In genomic region chr10:75314190-75314980, GRCm38 (mm10) we compare ENCODE assay signal across 12 mouse cellular contexts. TPM values are rescaled to one million over a fixed set of nuclear protein-coding genes. Genes with fewer than 3 reads are reported as not detected.
DNase-seq lines count a peak whose midpoint lies in the region; ATAC-seq and TF ChIP-seq lines count a peak whose summit lies in the region.
"Had no signal": no experiment of that assay in that cellular context is flagged by ENCODE, and none has a peak within 500 bp of the region (broad histone marks: within the 10 kb centered on the region; RNA-seq: fewer than 3 reads in every experiment).

No protein-coding gene starts in this region.

- TF ChIP-seq CTCF in intestine, postnatal 0 days (IDR thresholded peaks at IDR 0.05; ENCODE audit: low read depth): no peak

- H3K4me1 ChIP-seq in intestine, embryonic 15.5 days (replicated peaks): peaks cover 12% of the 10 kb centered on the region
- 0 out of 2 replicates have a peak, but pooled peaks cover 2% of the 10 kb centered on the region for H3K4me1 ChIP-seq in intestine, postnatal 0 days (replicated peaks; ENCODE audit: control insufficient read depth, insufficient read depth, low read length)
- H3K4me1 ChIP-seq in brown adipose tissue, adult 24 weeks (ENCODE audit: control insufficient read depth, insufficient read depth, insufficient read length, low read length): peaks cover 16% of the 10 kb centered on the region
- peaks cover 25% of the 10 kb centered on the region for H3K4me1 ChIP-seq in heart, embryonic 16.5 days (ENCODE audit: control insufficient read depth, insufficient read depth, low read length)
- H3K4me1 ChIP-seq in hindbrain, embryonic 13.5 days (replicated peaks): peaks cover 16% of the 10 kb centered on the region
- peaks cover 14% of the 10 kb centered on the region for H3K4me1 ChIP-seq in midbrain, embryonic 15.5 days

- peaks cover 15% of the 10 kb centered on the region for H3K27me3 ChIP-seq in intestine, embryonic 15.5 days (replicated peaks)
- peaks cover 17% of the 10 kb centered on the region for H3K27me3 ChIP-seq in intestine, postnatal 0 days (replicated peaks; ENCODE audit: control insufficient read depth, insufficient read depth, low read length)
- peaks cover 4% of the 10 kb centered on the region; the same call in 1 of the 2 replicates for H3K27me3 ChIP-seq in heart, embryonic 16.5 days (ENCODE audit: control insufficient read depth, insufficient read depth, low read length)
- H3K27me3 ChIP-seq in hindbrain, embryonic 13.5 days: peaks cover 39% of the 10 kb centered on the region
- H3K27me3 ChIP-seq in midbrain, embryonic 15.5 days (replicated peaks): peaks cover 24% of the 10 kb centered on the region
- H3K27me3 ChIP-seq: CH12.LX had no signal

- 52% methylated on average over 6 of the region's 6 CpGs for WGBS in intestine, embryonic 15.5 days
- WGBS in intestine, postnatal 0 days: 60% methylated on average over 6 of the region's 6 CpGs
- WGBS in heart, embryonic 16.5 days: 61% methylated on average over 6 of the region's 6 CpGs
- WGBS in hindbrain, embryonic 13.5 days: 80% methylated on average over 6 of the region's 6 CpGs
- 73% methylated on average over 6 of the region's 6 CpGs for WGBS in midbrain, embryonic 15.5 days

- 0 out of 2 replicates have a peak, but pooled peaks have one; percentile 18 for ATAC-seq in intestine, embryonic 15.5 days
- ATAC-seq in intestine, postnatal 0 days: no peak
- ATAC-seq in heart, embryonic 16.5 days (replicated peaks; ENCODE audit: extremely low read depth, insufficient read depth, low FRiP score): peak; percentile 19; the same call in 1 of the 2 replicates
- ATAC-seq in hindbrain, embryonic 13.5 days (ENCODE audit: low FRiP score): no peak
- no peak for ATAC-seq in midbrain, embryonic 15.5 days (replicated peaks)
- ATAC-seq: forebrain, postnatal 0 days had no signal

- peaks cover 14% of the 10 kb centered on the region for H3K36me3 ChIP-seq in intestine, embryonic 15.5 days
- peaks cover 30% of the 10 kb centered on the region for H3K36me3 ChIP-seq in intestine, postnatal 0 days (ENCODE audit: control insufficient read depth, insufficient read depth)
- peaks cover 16% of the 10 kb centered on the region for H3K36me3 ChIP-seq in heart, embryonic 16.5 days (ENCODE audit: control insufficient read depth, insufficient read depth)
- H3K36me3 ChIP-seq in hindbrain, embryonic 13.5 days: peaks cover 39% of the 10 kb centered on the region
- H3K36me3 ChIP-seq in midbrain, embryonic 15.5 days (replicated peaks): peaks cover 20% of the 10 kb centered on the region; the same call in 1 of the 2 replicates

- H3K9me3 ChIP-seq in intestine, embryonic 15.5 days: no peaks in the 10 kb centered on the region
- H3K9me3 ChIP-seq in intestine, postnatal 0 days (ENCODE audit: control insufficient read depth): no peaks in the 10 kb centered on the region
- H3K9me3 ChIP-seq in heart, embryonic 16.5 days (replicated peaks; ENCODE audit: control insufficient read depth, low read length): no peaks in the 10 kb centered on the region
- no peaks in the 10 kb centered on the region for H3K9me3 ChIP-seq in hindbrain, embryonic 13.5 days
- no peaks in the 10 kb centered on the region for H3K9me3 ChIP-seq in midbrain, embryonic 15.5 days
- H3K9me3 ChIP-seq: limb, embryonic 12.5 days had no signal

- peak; percentile 67 for DNase-seq in kidney, postnatal 14 days
- DNase-seq in cerebellum, postnatal 25 days: no peak
- DNase-seq: forebrain, postnatal 0 days; thymus, postnatal 14 days had no signal

- 0 out of 2 replicates have a peak overlapping the region, but pooled peaks have one; percentile 13 for H3K27ac ChIP-seq in intestine, embryonic 15.5 days
- H3K27ac ChIP-seq in intestine, postnatal 0 days (ENCODE audit: low read depth, low read length): no peak overlapping the region
- peak overlapping the region; percentile 100 for H3K27ac ChIP-seq in brown adipose tissue, adult 24 weeks (replicated peaks; ENCODE audit: low read depth, low read length)
- H3K27ac ChIP-seq in heart, embryonic 16.5 days (ENCODE audit: low read length): peak overlapping the region; percentile 42
- no peak overlapping the region for H3K27ac ChIP-seq in hindbrain, embryonic 13.5 days
- H3K27ac ChIP-seq in midbrain, embryonic 15.5 days: no peak overlapping the region
- H3K27ac ChIP-seq: limb, embryonic 12.5 days had no signal

- no peak overlapping the region for H3K4me2 ChIP-seq in intestine, embryonic 15.5 days (replicated peaks)
- no peak overlapping the region for H3K4me2 ChIP-seq in intestine, postnatal 0 days (replicated peaks; ENCODE audit: low read depth)
- H3K4me2 ChIP-seq in heart, embryonic 16.5 days (ENCODE audit: low read depth, low read length): no peak overlapping the region
- H3K4me2 ChIP-seq in hindbrain, embryonic 13.5 days: no peak overlapping the region
- no peak overlapping the region for H3K4me2 ChIP-seq in midbrain, embryonic 15.5 days
- H3K4me2 ChIP-seq: limb, embryonic 12.5 days had no signal

- H3K9ac ChIP-seq in intestine, embryonic 15.5 days: no peak overlapping the region
- H3K9ac ChIP-seq in intestine, postnatal 0 days (ENCODE audit: low read depth, low read length): no peak overlapping the region
- H3K9ac ChIP-seq in heart, embryonic 16.5 days (ENCODE audit: low read length): no peak overlapping the region
- H3K9ac ChIP-seq in hindbrain, embryonic 13.5 days: no peak overlapping the region
- no peak overlapping the region for H3K9ac ChIP-seq in midbrain, embryonic 15.5 days
- H3K9ac ChIP-seq: forebrain, postnatal 0 days; limb, embryonic 12.5 days had no signal

- H3K4me3 ChIP-seq in intestine, embryonic 15.5 days (replicated peaks): no peak overlapping the region
- no peak overlapping the region for H3K4me3 ChIP-seq in intestine, postnatal 0 days (ENCODE audit: low read depth, low read length)
- no peak overlapping the region for H3K4me3 ChIP-seq in brown adipose tissue, adult 24 weeks (ENCODE audit: insufficient read depth, low read depth, low read length)
- no peak overlapping the region for H3K4me3 ChIP-seq in heart, embryonic 16.5 days (ENCODE audit: low read length)
- H3K4me3 ChIP-seq in hindbrain, embryonic 13.5 days: no peak overlapping the region
- no peak overlapping the region for H3K4me3 ChIP-seq in midbrain, embryonic 15.5 days
- H3K4me3 ChIP-seq: limb, embryonic 12.5 days had no signal

RNA-seq across cellular contexts. Expression of gene Adora2a, which starts 2.3 kb away (rescaled TPM):
- 2.5 and 3.2 TPM in 2 replicates for polyA plus RNA-seq in intestine, embryonic 15.5 days (2015; fragmentation: Nextera tagmentation; extraction: Ambion mirVana)
- polyA plus RNA-seq in intestine, postnatal 0 days (2015; fragmentation: Nextera tagmentation; extraction: Ambion mirVana): 1.2 and 1.4 TPM in 2 replicates
- 3.8 and 5.0 TPM in 2 replicates for polyA plus RNA-seq in brown adipose tissue, adult 24 weeks (2012; ENCODE audit: insufficient read depth, insufficient read length, missing spikeins)
- polyA plus RNA-seq in heart, embryonic 16.5 days (2015; fragmentation: Nextera tagmentation; extraction: Ambion mirVana): 8.0 and 8.7 TPM in 2 replicates
- 3.1 and 3.9 TPM in 2 replicates for polyA plus RNA-seq in hindbrain, embryonic 13.5 days (2015; fragmentation: Nextera tagmentation; extraction: Ambion mirVana)
- polyA plus RNA-seq in midbrain, embryonic 15.5 days (2015; fragmentation: Nextera tagmentation; extraction: Ambion mirVana): 3.8 and 4.0 TPM in 2 replicates

Comparison
In these comparisons a context has a peak if more than half of its experiments do, and no peak if none do; other contexts are left out.
1. ATAC-seq: peak in intestine, embryonic 15.5 days (single experiment) and heart, embryonic 16.5 days (single experiment); none in intestine, postnatal 0 days (single experiment), hindbrain, embryonic 13.5 days (single experiment) and midbrain, embryonic 15.5 days (single experiment).
2. H3K27ac ChIP-seq: peak in intestine, embryonic 15.5 days (single experiment), brown adipose tissue, adult 24 weeks (single experiment) and heart, embryonic 16.5 days (single experiment); none in intestine, postnatal 0 days (single experiment), hindbrain, embryonic 13.5 days (single experiment) and midbrain, embryonic 15.5 days (single experiment).